Mouse (Mus musculus) monocyte, adult 5-6 weeks (primary cell): ENCODE measurements around the gene Ccr1. TPM values are rescaled to one million over a fixed set of nuclear protein-coding genes. Genes with fewer than 3 reads are reported as not detected.

Experiments
- ATAC-seq: fragments of 153-309, 156-312 bp; replicated peaks from 2 replicates; pipeline ENCODE4 v1.8.0; 2017; ENCODE audit warnings: mild to moderate bottlenecking; ENCODE audit not compliant: low TSS enrichment, insufficient number of reproducible peaks, severe bottlenecking, poor library complexity, low FRiP score
- total RNA-seq: library from RNA; stranded (forward); fragments of 200-1000, 200-491, 200-594 nt; gene quantifications from 3 replicates; pipeline ENCODE4 v1.2.3, GENCODE M21; 2017

Gene Ccr1
- total RNA-seq, 1 experiment from 2014 or later, result 22.9 TPM

GRCm38 (mm10) chr9:123964776-123965175 lies 3.7 kb downstream of the Ccr1 start:
- peak; percentile 83 for ATAC-seq

- no peak for ATAC-seq
Observed at GRCm38 (mm10) chr9:123960161-123960560, 8.3 kb downstream of the Ccr1 start.

- no peak for ATAC-seq
Observed at GRCm38 (mm10) chr9:123957911-123958413, 10.5 kb downstream of the Ccr1 start.

DNA sequence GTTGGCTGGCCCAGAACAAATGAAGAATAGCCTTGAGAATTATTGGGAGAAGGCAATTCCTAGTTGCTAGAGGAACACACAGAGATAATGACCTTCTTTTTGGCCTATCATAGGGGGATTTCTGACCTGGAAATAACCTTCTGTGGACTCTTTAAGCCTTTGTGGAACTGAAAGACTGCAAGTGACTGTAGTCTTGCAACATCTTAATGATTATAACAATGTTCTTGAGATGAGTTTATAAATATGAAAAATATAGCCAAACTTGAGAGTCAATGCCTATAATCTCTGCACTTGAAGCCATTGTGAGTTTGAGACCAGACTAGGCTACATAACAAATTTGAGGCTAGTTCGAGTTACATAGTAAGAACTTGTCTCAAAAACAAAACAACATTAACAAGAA lies 11.6 kb downstream of the Ccr1 start:
- ATAC-seq, result no peak

DNA sequence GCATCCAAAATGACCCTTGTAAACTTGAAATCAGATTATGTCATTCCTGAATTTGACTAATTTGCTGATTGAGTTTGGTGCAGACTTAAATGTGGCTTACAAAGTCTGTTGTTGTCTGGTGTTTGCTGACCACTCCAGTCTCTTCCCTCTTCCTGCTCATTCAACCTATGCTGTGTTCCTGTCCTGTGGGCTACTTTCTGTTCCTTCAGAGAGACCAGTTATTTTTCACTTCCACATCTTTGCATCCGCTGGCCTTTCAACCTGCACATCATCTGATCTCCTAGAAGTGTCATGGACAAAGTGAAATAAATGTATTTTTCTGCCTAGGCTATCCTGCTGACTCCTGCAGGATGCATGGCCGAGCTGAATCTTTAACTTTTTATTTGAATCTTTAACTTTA lies 14.9 kb downstream of the Ccr1 start:
- ATAC-seq, result 0 out of 2 replicates have a peak, but pooled peaks have one; percentile 66

- peak; percentile 43; the same call in 1 of the 2 replicates for ATAC-seq
Observed at GRCm38 (mm10) chr9:123951176-123951575, 17.3 kb downstream of the Ccr1 start.

DNA sequence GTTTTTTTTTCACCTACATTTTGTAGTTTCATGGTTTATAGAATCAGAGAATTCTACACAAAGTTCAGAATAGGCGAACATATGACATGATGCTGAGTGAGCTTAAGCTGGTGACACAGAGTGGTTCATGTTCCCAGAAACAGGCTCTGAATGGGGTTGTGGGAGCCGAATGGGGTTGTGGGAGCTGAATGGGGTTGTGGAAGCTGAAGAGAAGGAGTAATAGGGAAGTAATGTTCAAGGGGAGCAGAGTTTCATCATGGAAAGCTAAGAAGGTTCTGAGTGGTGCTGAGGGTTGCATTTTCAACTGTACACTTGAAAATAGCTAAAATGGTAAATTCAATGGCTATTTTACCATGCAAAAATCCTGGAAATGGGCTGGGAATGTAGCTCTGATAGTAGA lies 19.1 kb downstream of the Ccr1 start:
- ATAC-seq, result no peak

DNA sequence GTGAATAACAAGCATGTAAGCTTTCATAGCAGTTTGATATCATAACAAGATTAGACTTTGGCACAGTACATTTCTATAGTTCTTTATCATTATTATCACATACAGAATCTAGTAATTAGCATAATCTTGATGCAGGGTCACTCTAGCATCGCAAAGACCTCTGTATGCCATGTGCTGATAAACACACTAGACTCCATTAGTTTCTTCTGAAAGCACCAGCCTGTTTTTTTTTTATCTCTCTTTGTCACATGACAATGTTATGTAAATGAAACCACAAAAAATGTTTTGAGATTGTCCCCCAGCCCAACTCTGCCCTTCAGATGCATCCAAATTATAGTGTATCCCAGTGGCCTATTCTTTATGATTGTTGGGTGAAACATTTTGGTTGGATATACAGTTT lies 20.7 kb downstream of the Ccr1 start:
- ATAC-seq, result no peak

- peak; percentile 45; the same call in 1 of the 2 replicates for ATAC-seq
Observed at GRCm38 (mm10) chr9:123942025-123942424, 26.5 kb downstream of the Ccr1 start.

DNA sequence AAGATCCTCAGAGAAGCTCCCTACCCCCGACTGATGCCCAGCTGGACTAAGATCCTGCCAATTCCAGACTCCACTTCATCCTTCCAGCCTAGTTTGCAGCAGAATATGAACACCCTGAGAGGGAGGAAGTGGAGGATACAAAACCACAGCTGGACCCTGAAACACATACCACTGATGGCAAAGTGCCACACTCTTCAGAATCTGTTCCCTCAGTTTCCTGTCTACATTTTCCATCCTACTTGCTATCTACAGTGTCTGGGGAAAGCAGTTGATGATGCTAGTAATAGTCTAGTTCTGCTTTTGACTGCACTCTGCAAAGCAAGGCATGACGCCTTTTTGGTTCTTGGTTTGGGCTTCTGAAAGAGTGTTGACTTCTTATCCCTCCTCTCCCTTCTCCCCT lies 27.2 kb downstream of the Ccr1 start:
- ATAC-seq, result peak; percentile 47; the same call in 1 of the 2 replicates

DNA sequence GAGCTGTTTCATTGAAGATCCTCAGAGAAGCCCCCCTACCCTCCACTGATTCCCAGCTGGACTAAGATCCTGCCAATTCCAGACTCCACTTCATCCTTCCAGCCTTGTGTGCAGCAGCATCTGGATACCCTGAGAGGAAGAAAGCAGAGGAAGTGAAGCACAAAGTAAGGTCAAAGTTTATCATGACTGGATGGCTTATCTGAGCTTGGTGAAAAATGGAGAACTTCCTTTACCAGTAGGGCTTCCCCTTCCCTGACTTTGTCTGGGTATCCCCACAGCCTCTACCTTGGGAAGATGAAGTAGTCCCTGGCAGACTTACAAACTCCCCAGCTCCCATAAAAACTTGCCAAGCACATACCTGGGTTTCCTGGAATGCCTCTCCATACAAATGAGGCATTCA lies 27.9 kb downstream of the Ccr1 start:
- ATAC-seq, result no peak

DNA sequence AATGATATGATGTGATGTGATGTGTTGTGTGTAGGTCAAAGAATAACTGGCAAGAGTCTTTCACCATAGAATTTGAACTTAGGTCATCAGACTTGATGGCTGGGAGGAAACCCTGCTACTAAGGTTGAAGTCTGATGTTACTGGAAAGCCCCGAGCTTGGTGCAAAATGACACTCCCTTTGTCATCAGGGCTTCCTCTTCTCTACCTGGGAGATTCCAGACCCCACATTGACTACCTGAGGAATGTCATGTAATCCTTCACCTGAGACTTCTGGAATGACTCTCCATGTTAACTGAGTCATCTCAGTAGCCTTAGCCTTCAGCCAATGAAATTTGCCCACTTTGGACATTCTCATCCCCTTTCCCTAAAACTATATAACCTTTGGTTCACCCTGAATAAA lies 28.3 kb downstream of the Ccr1 start:
- no peak for ATAC-seq

- peak; percentile 33; the same call in 1 of the 2 replicates for ATAC-seq
Observed at GRCm38 (mm10) chr9:123937989-123938388, 30.5 kb downstream of the Ccr1 start.

DNA sequence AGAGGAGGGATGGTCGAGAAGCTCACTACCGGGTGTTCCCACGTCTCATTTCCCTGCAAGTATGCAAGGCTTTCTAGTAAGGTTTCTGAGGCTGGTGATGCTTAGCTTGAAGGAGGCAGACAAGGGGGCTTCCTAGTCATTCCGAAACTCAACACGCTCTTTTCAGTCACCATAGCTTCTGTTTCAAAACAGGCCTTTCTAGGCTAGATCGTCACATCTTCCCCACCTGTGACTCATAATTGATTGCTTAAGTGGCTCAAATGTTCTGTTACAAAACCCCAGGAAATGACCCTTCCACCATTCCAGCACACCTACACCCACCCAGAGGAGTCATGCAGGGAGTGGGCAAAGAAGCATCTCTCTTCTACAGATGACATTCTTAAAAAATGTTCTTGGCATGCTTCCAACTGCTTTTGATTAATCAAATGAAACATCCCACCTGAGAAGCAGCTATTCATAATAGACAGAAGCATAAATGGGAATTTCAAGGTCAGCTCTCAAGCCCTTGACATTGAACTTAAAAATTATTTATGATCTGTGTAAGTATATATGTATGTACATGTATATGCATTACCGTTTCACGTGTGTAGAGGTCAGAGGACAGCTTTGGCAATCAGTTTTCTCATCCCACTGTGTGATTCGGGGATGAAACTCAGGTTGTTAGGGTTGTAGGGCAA lies 31.8 kb downstream of the Ccr1 start:
- ATAC-seq, result peak; percentile 47; the same call in 1 of the 2 replicates

DNA sequence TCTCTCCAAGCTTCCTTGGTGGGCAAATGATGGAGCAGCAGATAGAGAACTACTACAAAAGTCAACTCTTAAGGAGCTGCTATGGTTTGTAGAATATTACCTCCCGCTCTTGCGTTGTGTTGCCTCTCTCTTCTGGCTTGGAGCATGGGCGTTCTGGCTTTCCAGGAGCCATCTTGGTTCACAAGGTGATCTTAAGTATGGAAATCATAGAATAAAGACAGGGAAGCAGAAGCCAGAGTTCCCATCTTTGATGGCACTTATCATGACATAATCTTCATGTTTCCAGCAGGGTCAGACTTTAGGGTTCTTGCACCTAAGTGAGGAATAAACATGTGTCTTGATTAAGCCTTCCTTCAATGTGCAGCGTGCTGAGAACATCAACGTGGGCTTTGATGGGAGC lies 32.7 kb downstream of the Ccr1 start:
- ATAC-seq, result no peak

- ATAC-seq, result no peak
Observed at GRCm38 (mm10) chr9:123935346-123935745, 33.1 kb downstream of the Ccr1 start.

DNA sequence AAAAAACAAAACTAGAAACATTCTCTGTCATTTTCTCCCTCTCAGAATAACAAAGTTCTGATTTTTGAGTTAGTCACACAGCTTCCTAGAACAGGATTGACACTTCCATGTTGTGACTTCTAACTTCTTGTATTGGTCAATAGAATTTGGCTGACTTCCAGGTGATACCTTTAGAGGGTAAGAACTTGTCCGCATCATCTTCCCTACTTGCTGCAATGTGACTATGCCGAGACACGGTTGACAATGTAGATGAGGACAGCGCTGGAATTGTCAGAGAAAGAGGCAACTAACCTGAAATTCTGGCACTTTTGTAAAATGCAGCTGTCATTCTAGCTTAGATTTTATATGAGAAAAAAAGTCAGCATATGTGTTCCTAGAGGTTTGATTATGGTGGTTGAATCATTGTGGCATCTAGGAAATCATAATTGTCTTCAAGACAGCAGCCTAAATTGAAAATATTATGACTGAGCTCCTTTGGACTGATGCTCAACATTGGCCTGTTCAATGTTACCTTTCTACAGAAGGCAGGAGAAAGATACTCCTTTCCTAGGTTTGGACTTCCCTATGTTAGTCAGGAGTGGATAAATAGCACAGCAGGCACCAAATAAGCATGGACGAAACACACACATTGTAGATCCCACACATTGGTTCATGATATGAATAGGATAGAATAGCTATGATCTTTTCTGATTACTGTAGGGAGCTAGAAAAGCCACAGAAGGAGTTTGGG lies 34.6 kb downstream of the Ccr1 start:
- no peak for ATAC-seq

- ATAC-seq, result no peak
Observed at GRCm38 (mm10) chr9:123932911-123933675, 35.4 kb downstream of the Ccr1 start.
